Mouse (Mus musculus): ENCODE results near the gene Ssbp3. TPM values are rescaled to one million over a fixed set of nuclear protein-coding genes. Genes with fewer than 3 reads are reported as not detected.
A peak's percentile ranks its signal among the peaks of the same experiment; 100 is the strongest.

Ssbp3 gene
- polyA plus RNA-seq, 1 experiment = 27.8 TPM

DNA sequence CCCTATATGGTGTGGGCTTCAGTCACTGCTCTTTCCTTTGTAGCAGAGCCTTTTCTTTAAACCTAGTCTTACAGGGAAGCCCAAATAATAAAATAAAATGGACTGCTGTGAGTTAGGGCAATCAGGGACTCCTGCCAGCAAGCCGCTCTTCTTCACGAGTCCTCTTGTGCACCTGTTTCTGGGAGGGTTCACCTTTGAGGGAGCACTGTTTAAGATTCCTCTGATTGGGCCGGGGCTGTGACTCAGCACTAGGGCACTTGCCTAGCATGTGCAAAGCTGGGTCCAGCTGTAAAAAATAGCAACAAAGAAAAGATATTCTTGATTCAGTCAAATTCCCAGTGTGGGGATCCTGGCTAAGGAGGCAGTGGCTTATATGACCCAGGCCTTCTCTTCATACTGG lies 34.4 kb downstream of the Ssbp3 start:
- H3K27ac ChIP-seq (ENCODE audit: insufficient read depth, low read length) = no peak overlapping the region
- WGBS = 77% methylated on average over 3 of the region's 3 CpGs
- H3K4me1 ChIP-seq (ENCODE audit: control insufficient read depth, insufficient read depth, insufficient read length) = peaks cover 21% of the 10 kb centered on the region; the same call in 1 of the 2 replicates
- TF ChIP-seq POLR2A (IDR thresholded peaks at IDR 0.05; ENCODE audit: low read depth, low read length) (no peak), CTCF (IDR thresholded peaks at IDR 0.05; ENCODE audit: extremely low read depth, insufficient read depth, insufficient read length, insufficient replicate concordance) (no peak)
- no peak for DNase-seq (ENCODE audit: low read depth in 1 of 2, low spot score in 2 of 2)
- no peaks in the 10 kb centered on the region for H3K27me3 ChIP-seq (ENCODE audit: control insufficient read depth, insufficient read depth, low read length)
- no peak overlapping the region for H3K4me3 ChIP-seq (ENCODE audit: extremely low read depth, insufficient read depth, insufficient read length)
- no peaks in the 10 kb centered on the region for H3K36me3 ChIP-seq (ENCODE audit: control insufficient read depth, insufficient read depth, low read length)

DNA sequence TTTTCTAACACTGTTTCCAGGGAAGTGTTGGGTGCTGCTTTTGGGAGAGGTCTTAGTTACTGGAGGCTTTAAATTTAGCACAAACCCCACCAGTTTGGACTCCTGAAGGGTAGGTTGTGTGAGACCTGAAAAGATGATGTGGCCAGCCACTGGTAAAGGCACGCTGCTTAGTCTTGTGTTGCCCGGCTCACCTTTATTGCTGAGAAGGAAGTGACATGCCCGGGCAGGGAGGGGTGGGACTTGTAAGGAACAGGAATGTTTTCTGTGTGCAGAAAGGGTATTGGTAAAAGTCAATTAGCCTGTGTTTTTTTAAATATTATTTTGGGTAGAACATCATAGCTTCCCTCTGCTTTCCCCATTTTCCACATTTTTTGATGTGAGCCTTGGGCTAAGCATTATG lies 37.2 kb downstream of the Ssbp3 start:
- Histone ChIP-seq H3K36me3 (ENCODE audit: control insufficient read depth, insufficient read depth, low read length) (no peaks in the 10 kb centered on the region), H3K4me1 (ENCODE audit: control insufficient read depth, insufficient read depth, insufficient read length) (peaks cover 12% of the 10 kb centered on the region; the same call in 1 of the 2 replicates), H3K27ac (ENCODE audit: insufficient read depth, low read length) (no peak overlapping the region), H3K27me3 (ENCODE audit: control insufficient read depth, insufficient read depth, low read length) (no peaks in the 10 kb centered on the region), H3K4me3 (ENCODE audit: extremely low read depth, insufficient read depth, insufficient read length) (no peak overlapping the region)
- TF ChIP-seq POLR2A (IDR thresholded peaks at IDR 0.05; ENCODE audit: low read depth, low read length) = no peak
- no peak for TF ChIP-seq CTCF (IDR thresholded peaks at IDR 0.05; ENCODE audit: extremely low read depth, insufficient read depth, insufficient read length, insufficient replicate concordance)
- 71% methylated on average over 3 of the region's 3 CpGs for WGBS
- DNase-seq (ENCODE audit: low read depth in 1 of 2, low spot score in 2 of 2) = no peak

DNA sequence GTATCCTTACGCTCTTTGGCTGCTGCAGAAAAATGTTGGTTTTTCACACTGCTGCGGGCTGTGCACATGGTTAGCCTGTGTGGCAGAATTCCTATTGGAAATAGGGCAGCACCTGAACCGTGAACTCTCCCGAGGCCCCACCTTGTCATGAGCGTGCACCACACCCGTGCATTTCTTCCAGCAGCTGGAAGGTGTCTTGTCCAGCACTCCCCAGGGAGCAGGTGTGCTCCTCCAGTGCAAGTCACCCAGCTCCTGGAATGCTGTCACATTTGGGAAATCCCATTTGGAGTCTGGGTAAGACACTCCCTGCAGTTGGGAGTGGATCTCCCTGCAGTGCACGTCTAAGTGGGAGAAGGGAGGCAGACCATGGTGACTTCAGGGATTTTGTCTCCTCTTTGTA lies 38.0 kb downstream of the Ssbp3 start:
- 89% methylated on average over 7 of the region's 7 CpGs for WGBS
- TF ChIP-seq CTCF (IDR thresholded peaks at IDR 0.05; ENCODE audit: extremely low read depth, insufficient read depth, insufficient read length, insufficient replicate concordance) = no peak
- no peak for TF ChIP-seq POLR2A (IDR thresholded peaks at IDR 0.05; ENCODE audit: low read depth, low read length)
- no peak for DNase-seq (ENCODE audit: low read depth in 1 of 2, low spot score in 2 of 2)
- H3K4me3 ChIP-seq (ENCODE audit: extremely low read depth, insufficient read depth, insufficient read length) = no peak overlapping the region
- no peaks in the 10 kb centered on the region for H3K27me3 ChIP-seq (ENCODE audit: control insufficient read depth, insufficient read depth, low read length)
- H3K36me3 ChIP-seq (ENCODE audit: control insufficient read depth, insufficient read depth, low read length) = no peaks in the 10 kb centered on the region
- no peak overlapping the region for H3K27ac ChIP-seq (ENCODE audit: insufficient read depth, low read length)
- peaks cover 10% of the 10 kb centered on the region; the same call in 1 of the 2 replicates for H3K4me1 ChIP-seq (ENCODE audit: control insufficient read depth, insufficient read depth, insufficient read length)

GRCm38 (mm10) chr4:106949200-106949599 lies 38.7 kb downstream of the Ssbp3 start:
- Histone ChIP-seq H3K27me3 (ENCODE audit: control insufficient read depth, insufficient read depth, low read length) (no peaks in the 10 kb centered on the region), H3K4me3 (ENCODE audit: extremely low read depth, insufficient read depth, insufficient read length) (no peak overlapping the region), H3K4me1 (ENCODE audit: control insufficient read depth, insufficient read depth, insufficient read length) (peaks cover 10% of the 10 kb centered on the region; the same call in 1 of the 2 replicates), H3K27ac (ENCODE audit: insufficient read depth, low read length) (no peak overlapping the region), H3K36me3 (ENCODE audit: control insufficient read depth, insufficient read depth, low read length) (no peaks in the 10 kb centered on the region)
- DNase-seq (ENCODE audit: low read depth in 1 of 2, low spot score in 2 of 2) = no peak
- no peak for TF ChIP-seq CTCF (IDR thresholded peaks at IDR 0.05; ENCODE audit: extremely low read depth, insufficient read depth, insufficient read length, insufficient replicate concordance)
- 11% methylated on average over 6 of the region's 6 CpGs for WGBS

DNA sequence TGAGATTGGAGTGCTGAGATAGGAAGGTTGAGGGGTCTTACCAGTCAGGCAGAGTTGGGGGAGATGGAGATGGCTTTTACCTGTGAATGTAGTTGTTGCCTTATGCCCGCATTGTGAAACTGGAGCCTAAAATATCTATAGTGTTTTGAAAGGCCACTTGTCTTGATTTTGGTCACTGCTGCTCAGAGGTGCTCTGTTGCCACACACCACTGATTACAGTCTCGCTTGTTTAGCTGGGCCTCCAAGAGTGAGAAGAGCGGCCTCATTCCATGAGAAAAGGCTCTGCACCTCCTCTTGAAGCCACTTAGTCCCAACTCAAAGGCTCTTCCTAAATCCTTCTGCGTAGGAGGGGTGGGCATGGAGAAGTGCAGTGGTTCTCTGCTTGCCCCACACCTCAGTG lies 40.3 kb downstream of the Ssbp3 start:
- H3K27me3 ChIP-seq (ENCODE audit: control insufficient read depth, insufficient read depth, low read length) = no peaks in the 10 kb centered on the region
- H3K4me1 ChIP-seq (ENCODE audit: control insufficient read depth, insufficient read depth, insufficient read length) = peaks cover 10% of the 10 kb centered on the region; the same call in 1 of the 2 replicates
- H3K27ac ChIP-seq (ENCODE audit: insufficient read depth, low read length) = no peak overlapping the region
- TF ChIP-seq CTCF (IDR thresholded peaks at IDR 0.05; ENCODE audit: extremely low read depth, insufficient read depth, insufficient read length, insufficient replicate concordance) = no peak
- TF ChIP-seq POLR2A (IDR thresholded peaks at IDR 0.05; ENCODE audit: low read depth, low read length) = no peak
- no peak for DNase-seq (ENCODE audit: low read depth in 1 of 2, low spot score in 2 of 2)
- H3K4me3 ChIP-seq (ENCODE audit: extremely low read depth, insufficient read depth, insufficient read length) = no peak overlapping the region
- H3K36me3 ChIP-seq (ENCODE audit: control insufficient read depth, insufficient read depth, low read length) = no peaks in the 10 kb centered on the region
- WGBS = 82% methylated on average over 4 of the region's 4 CpGs

DNA sequence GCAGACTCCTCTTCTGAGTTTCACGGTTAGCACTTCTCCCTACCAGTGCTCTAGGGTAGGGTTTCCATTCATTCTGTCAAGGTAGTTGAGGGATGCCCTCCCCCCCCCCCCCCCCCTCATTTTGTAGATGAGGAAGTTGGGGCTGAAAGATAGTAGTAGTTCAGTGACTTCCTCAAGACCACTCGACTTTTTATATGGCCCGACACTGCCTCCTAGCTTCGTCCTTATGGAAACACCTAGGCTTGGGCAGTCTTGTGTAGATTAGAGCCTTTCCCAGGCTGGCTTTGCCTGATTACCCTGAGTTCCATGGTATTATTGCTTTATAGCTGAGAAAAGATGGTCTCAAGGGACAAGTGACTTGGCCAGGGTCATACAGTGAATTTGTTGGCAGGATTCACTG lies 41.0 kb downstream of the Ssbp3 start:
- Histone ChIP-seq H3K4me3 (ENCODE audit: extremely low read depth, insufficient read depth, insufficient read length) (no peak overlapping the region), H3K36me3 (ENCODE audit: control insufficient read depth, insufficient read depth, low read length) (no peaks in the 10 kb centered on the region), H3K4me1 (ENCODE audit: control insufficient read depth, insufficient read depth, insufficient read length) (peaks cover 10% of the 10 kb centered on the region; the same call in 1 of the 2 replicates), H3K27ac (ENCODE audit: insufficient read depth, low read length) (no peak overlapping the region), H3K27me3 (ENCODE audit: control insufficient read depth, insufficient read depth, low read length) (no peaks in the 10 kb centered on the region)
- peak; percentile 22 to 26 for DNase-seq (ENCODE audit: low read depth in 1 of 2, low spot score in 2 of 2)
- 14% methylated on average over 4 of the region's 4 CpGs for WGBS
- no peak for TF ChIP-seq POLR2A (IDR thresholded peaks at IDR 0.05; ENCODE audit: low read depth, low read length)
- no peak for TF ChIP-seq CTCF (IDR thresholded peaks at IDR 0.05; ENCODE audit: extremely low read depth, insufficient read depth, insufficient read length, insufficient replicate concordance)

DNA sequence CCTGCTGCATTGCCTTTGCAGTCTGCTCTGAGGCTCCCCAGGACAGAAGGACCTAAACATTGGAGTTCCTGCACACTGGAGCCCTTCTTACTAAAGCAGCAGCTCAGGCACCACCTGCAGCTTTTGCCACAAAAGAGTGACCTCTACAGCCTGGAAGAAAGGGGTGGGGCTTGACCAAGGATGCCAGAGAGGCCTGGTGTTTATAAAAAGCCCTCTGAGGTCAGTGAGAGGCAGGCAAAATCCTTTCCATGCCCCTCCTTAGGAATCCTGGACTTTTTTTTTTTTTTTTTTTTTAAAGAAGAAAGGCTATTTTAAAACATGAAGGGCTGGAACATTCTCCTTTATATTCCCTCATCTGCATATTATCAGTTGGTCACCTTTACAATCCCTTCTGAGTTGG lies 42.7 kb downstream of the Ssbp3 start:
- Histone ChIP-seq H3K36me3 (ENCODE audit: control insufficient read depth, insufficient read depth, low read length) (no peaks in the 10 kb centered on the region), H3K4me3 (ENCODE audit: extremely low read depth, insufficient read depth, insufficient read length) (no peak overlapping the region), H3K4me1 (ENCODE audit: control insufficient read depth, insufficient read depth, insufficient read length) (peaks cover 12% of the 10 kb centered on the region; the same call in 1 of the 2 replicates), H3K27ac (ENCODE audit: insufficient read depth, low read length) (no peak overlapping the region), H3K27me3 (ENCODE audit: control insufficient read depth, insufficient read depth, low read length) (no peaks in the 10 kb centered on the region)
- no peak for DNase-seq (ENCODE audit: low read depth in 1 of 2, low spot score in 2 of 2)
- TF ChIP-seq CTCF (IDR thresholded peaks at IDR 0.05; ENCODE audit: extremely low read depth, insufficient read depth, insufficient read length, insufficient replicate concordance) (no peak), POLR2A (IDR thresholded peaks at IDR 0.05; ENCODE audit: low read depth, low read length) (no peak)

Data from spleen, adult 2 months (tissue).